13 mouse cellular contexts compared by ENCODE assay signal in the genomic region with DNA sequence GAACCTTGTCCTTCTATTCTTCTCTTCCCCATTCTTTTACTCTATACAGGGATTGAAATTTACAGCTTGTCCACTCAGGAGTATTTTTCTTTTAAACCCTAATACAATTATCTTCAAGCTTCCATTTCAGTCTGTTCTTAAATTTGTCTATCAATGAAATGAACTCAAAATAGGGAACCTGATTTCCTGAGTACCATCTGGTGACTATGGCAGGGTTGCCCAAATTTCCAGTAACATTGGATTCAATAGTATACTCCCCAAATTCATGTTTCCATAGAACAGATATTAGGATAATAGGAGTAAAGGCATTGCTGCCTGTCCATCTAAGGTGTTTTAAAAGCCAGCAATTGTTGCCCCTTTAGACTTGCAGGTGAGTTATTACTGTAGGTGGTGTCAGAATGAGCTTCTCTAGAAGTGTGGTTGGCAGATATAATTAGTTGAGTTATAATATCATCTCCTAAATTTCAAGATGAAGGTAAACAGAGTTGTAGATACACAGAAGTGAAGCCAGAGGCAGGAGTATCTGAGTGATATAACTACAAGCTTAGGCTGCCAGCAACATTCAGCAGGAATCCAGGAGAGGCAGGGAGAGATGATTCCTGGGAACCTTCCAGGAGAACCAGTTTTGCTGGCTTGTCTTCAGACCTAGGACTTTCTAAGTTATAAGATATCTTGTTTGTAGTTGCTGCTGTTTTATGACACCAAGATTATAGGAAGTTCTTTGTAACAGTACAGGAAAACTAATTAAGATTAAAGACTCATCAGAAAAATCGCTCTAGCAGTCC.
"Had no signal": no experiment of that assay in that cellular context is flagged by ENCODE, and none has a peak within 500 bp of the region (broad histone marks: within the 10 kb centered on the region; RNA-seq: fewer than 3 reads in every experiment).

No protein-coding gene starts in this region.

- ATAC-seq: midbrain, embryonic 16.5 days had no signal

- DNase-seq: lung, adult 18-20 months; lung, postnatal 10 days; lung, postnatal 4 days; midbrain, embryonic 14.5 days; retina, postnatal 1 day; right cerebral cortex, adult 18-20 months; right cerebral cortex, postnatal 25 days; right cerebral cortex, postnatal 4 days; spleen, adult 18-20 months; thymus, adult 18-20 months; thymus, postnatal 14 days; thymus, postnatal 36 days had no signal
